Mouse (Mus musculus) E14TG2a.4 (cell line): ENCODE measurements at regions not wholly inside any gene's neighbourhood (a gene's known extent, or its start where the extent isn't known, plus 50 kb on each side); places are given as distances from the start of the nearest gene placed in this dataset.

ENCODE experiments used
- H3K27me3 ChIP-seq: 2 replicates; pipeline ENCODE4 v1.6.1; 2014; ENCODE audit warnings: low read length, control low read depth; ENCODE audit not compliant: insufficient read depth
- H3K36me3 ChIP-seq: 2 replicates; pipeline ENCODE4 v1.6.1; 2014; ENCODE audit warnings: low read length, control low read depth; ENCODE audit not compliant: insufficient read depth
- H3K4me1 ChIP-seq: replicated peaks from 2 replicates; pipeline ENCODE4 v1.6.1; 2014; ENCODE audit warnings: low read depth, low read length, control low read depth
- H3K4me3 ChIP-seq: replicated peaks from 2 replicates; pipeline ENCODE4 v1.5.1; 2014; ENCODE audit warnings: mild to moderate bottlenecking, low read length
- H3K9me3 ChIP-seq: 2 replicates; pipeline ENCODE4 v1.6.1; 2014; ENCODE audit warnings: low read length, control low read depth
- CTCF ChIP-seq: conservative IDR thresholded peaks from 2 replicates; pipeline ENCODE4 v1.5.1; 2014; ENCODE audit warnings: low read length
- NANOG ChIP-seq: IDR thresholded peaks from 2 replicates; pipeline ENCODE4 v1.6.1; 2014; ENCODE audit warnings: borderline replicate concordance, low read length, mixed read lengths
- POU5F1 ChIP-seq: IDR thresholded peaks from 2 replicates; pipeline ENCODE4 v1.6.1; 2014; ENCODE audit warnings: low read length, borderline replicate concordance

DNA sequence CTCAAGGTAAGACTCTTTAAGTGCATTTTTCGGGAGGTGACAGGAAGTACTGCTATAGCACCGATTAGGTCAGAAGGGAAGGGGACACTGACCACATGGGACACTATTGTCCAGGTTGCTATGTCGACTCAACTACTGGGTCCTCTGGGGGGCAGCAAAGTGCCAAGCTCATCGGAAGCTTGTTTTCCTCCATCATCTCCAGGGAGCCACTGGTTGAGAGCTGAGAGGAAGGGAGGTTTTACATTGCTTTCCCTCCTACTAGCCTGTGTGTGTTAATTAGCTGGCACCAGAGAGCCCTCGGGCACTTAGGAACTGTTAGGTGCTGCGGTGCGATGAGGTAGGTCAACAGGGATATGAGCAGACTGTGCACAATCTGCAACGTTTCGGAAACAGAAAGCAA is 129.2 kb upstream of the Slc24a2 start:
- TF ChIP-seq CTCF, result no peak
- TF ChIP-seq POU5F1, result no peak
- Histone ChIP-seq H3K4me3 (no peak overlapping the region), H3K4me1 (no peaks in the 10 kb centered on the region), H3K36me3 (no peaks in the 10 kb centered on the region), H3K9me3 (no peaks in the 10 kb centered on the region), H3K27me3 (no peaks in the 10 kb centered on the region)

DNA sequence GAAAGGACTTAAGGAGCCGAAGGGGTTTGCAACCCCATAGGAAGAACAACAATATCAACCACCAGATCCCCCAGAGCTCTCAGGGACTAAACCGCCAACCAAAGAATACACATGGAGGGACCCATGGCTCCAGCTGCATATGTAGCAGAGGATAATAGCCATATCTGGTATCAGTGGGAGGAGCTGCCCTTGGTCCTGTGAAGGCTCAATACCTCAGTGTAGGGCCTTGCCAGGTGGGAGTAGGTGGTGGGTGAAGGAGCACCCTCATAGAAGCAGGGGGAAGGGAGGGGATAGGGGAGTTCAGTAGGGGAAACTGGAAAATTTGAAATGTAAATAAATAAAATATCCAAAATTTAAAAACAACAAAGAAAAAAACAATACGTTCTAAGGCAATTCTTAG is 128.7 kb upstream of the Slc24a2 start:
- TF ChIP-seq CTCF, result no peak
- TF ChIP-seq POU5F1, result no peak
- TF ChIP-seq NANOG, result no peak
- Histone ChIP-seq H3K36me3 (no peaks in the 10 kb centered on the region), H3K27me3 (no peaks in the 10 kb centered on the region), H3K9me3 (no peaks in the 10 kb centered on the region), H3K4me3 (no peak overlapping the region), H3K4me1 (no peaks in the 10 kb centered on the region)

DNA sequence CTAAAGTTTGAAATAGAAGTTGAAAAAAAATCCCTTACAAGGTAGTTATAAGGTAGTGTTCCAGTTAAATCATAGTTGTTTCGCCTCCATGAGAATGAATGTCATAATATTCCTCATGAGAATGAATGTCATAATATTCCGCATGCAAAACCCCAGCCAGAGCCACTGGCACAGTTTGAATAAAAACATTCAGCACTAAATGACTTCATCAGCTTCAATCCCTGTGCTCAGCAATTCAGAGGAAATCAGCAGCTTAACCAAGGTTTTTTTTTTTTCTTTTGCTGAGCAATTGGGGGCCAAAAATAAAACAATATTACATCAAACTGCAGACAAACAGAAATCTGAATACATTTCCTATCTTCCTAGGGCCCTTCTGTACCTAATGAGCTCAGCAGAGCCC is 102.7 kb upstream of the Slc24a2 start:
- Histone ChIP-seq H3K9me3 (no peaks in the 10 kb centered on the region), H3K4me3 (no peak overlapping the region), H3K4me1 (no peaks in the 10 kb centered on the region), H3K27me3 (no peaks in the 10 kb centered on the region), H3K36me3 (no peaks in the 10 kb centered on the region)
- TF ChIP-seq NANOG (no peak), POU5F1 (no peak), CTCF (no peak)

DNA sequence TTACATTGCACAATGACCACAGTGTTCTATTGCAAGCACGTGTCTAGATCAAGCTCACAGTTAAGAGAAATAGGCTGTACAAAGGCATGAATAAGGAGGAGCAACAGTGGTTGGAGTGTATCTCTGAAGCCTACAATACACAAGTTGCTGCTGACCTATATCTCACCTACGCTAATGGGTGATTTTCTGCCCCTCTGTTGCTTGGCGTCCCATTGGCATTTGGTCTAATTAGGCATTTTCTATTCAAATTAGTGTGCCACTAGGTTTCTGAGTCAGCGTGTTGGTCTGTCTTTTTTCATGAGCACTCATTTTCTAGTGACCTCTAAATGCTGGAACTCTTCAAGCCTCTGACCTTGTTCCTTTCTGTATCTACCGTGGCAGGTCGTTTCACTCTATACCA is 98.9 kb upstream of the Slc24a2 start:
- no peak for TF ChIP-seq CTCF
- no peak for TF ChIP-seq POU5F1
- TF ChIP-seq NANOG, result no peak
- H3K4me3 ChIP-seq, result no peak overlapping the region
- no peaks in the 10 kb centered on the region for H3K27me3 ChIP-seq
- no peaks in the 10 kb centered on the region for H3K9me3 ChIP-seq
- no peaks in the 10 kb centered on the region for H3K36me3 ChIP-seq
- no peaks in the 10 kb centered on the region for H3K4me1 ChIP-seq

DNA sequence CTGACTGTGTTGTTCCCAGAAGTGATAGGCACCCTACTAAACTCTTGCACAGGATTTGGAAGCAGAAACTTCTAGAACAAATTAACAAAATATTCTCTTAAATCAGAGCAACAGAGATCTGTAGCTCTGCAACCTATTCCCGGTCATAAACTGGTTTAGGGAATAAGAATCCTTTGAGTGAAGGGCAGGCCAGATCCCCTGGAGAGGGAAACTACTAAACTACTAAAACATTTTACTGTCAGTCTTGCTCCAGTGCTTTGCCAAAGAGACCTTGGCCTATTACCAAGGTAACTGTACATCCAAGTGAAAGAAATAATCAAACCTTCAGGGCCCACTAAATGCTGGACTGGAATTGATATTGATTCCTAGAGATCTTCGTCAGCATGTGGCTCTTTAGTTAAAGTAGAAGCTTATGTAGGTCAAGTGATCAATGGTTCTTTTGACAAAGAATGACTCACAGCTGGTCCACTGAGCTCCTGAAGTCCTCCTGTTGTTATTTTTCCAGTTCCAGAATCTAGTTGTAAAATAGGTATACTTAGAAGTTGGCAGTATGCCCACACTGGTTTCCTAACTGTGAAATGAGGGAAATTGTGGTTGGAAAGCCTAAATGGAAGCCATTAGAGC is 91.6 kb upstream of the Slc24a2 start:
- Histone ChIP-seq H3K36me3 (no peaks in the 10 kb centered on the region), H3K4me1 (no peaks in the 10 kb centered on the region), H3K4me3 (no peak overlapping the region), H3K27me3 (no peaks in the 10 kb centered on the region), H3K9me3 (no peaks in the 10 kb centered on the region)
- TF ChIP-seq NANOG (no peak), POU5F1 (no peak), CTCF (no peak)

DNA sequence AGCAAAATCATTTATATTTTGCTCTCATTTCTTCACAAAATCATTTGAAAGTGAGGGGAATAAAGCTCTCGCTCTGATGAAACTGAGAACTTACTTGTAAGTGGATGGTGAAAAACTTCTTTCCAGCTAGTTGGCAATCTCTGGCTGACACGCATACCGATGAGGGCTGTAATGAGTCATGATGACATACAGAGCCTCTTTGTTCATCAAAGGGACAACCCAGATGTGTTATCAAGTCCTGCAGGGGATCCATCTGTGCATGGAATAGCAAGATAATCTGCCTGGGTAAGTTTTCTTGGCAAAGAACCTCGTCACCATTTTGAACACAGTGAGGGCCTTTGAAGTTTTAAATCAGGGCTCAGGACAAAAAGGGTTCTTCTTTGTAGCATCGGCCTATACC is 67.9 kb upstream of the Slc24a2 start:
- Histone ChIP-seq H3K4me1 (no peaks in the 10 kb centered on the region), H3K27me3 (no peaks in the 10 kb centered on the region), H3K9me3 (no peaks in the 10 kb centered on the region), H3K36me3 (no peaks in the 10 kb centered on the region), H3K4me3 (no peak overlapping the region)
- TF ChIP-seq CTCF, result no peak
- TF ChIP-seq NANOG, result no peak
- no peak for TF ChIP-seq POU5F1

DNA sequence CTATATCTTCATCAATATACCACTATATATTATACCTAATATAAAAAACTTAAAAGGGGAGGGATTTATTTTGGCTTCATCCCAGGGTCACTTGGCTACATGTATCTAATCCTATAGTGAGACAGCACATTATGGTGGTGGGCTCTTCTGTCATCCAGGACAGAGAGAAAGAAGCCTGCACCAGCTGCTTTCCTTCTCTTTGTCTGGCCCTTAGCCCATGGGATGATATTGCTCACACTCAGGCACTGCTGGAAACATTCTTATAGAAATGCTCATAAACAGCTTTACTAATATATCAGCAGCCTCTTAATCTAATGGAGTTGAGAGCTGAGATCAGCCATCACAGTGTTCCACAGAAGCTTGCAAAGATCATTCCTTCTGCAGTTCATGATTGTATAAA is 64.3 kb upstream of the Slc24a2 start:
- H3K4me1 ChIP-seq, result no peaks in the 10 kb centered on the region
- no peaks in the 10 kb centered on the region for H3K36me3 ChIP-seq
- no peaks in the 10 kb centered on the region for H3K27me3 ChIP-seq
- TF ChIP-seq CTCF (no peak), NANOG (no peak), POU5F1 (no peak)
- H3K9me3 ChIP-seq, result no peaks in the 10 kb centered on the region
- H3K4me3 ChIP-seq, result no peak overlapping the region
